Mouse (Mus musculus): ENCODE results near the gene Tldc2.

Tldc2 gene

GRCm38 (mm10) chr2:157060557-157061305 is 26.1 kb upstream of the Tldc2 start:
- DNase-seq (ENCODE audit: low read depth, low spot score), result no peak

- DNase-seq (ENCODE audit: low read depth, low spot score), result no peak
Observed at GRCm38 (mm10) chr2:157063241-157063700, 23.6 kb upstream of the Tldc2 start.

GRCm38 (mm10) chr2:157064136-157064535 is 22.7 kb upstream of the Tldc2 start:
- no peak for DNase-seq (ENCODE audit: low read depth, low spot score)

GRCm38 (mm10) chr2:157064978-157065878 is 21.6 kb upstream of the Tldc2 start:
- DNase-seq (ENCODE audit: low read depth, low spot score), result no peak

GRCm38 (mm10) chr2:157065879-157066226 is 21.0 kb upstream of the Tldc2 start:
- DNase-seq (ENCODE audit: low read depth, low spot score), result no peak

GRCm38 (mm10) chr2:157066731-157067430 is 20.0 kb upstream of the Tldc2 start:
- DNase-seq (ENCODE audit: low read depth, low spot score), result no peak

- DNase-seq (ENCODE audit: low read depth, low spot score), result no peak
Observed at GRCm38 (mm10) chr2:157068701-157069354, 18.0 kb upstream of the Tldc2 start.

GRCm38 (mm10) chr2:157069355-157069735 is 17.5 kb upstream of the Tldc2 start:
- DNase-seq (ENCODE audit: low read depth, low spot score), result no peak

GRCm38 (mm10) chr2:157069755-157070315 is 17.0 kb upstream of the Tldc2 start:
- DNase-seq (ENCODE audit: low read depth, low spot score), result no peak

GRCm38 (mm10) chr2:157070365-157070764 is 16.5 kb upstream of the Tldc2 start:
- no peak for DNase-seq (ENCODE audit: low read depth, low spot score)

- no peak for DNase-seq (ENCODE audit: low read depth, low spot score)
Observed at GRCm38 (mm10) chr2:157071556-157071955, 15.3 kb upstream of the Tldc2 start.

- DNase-seq (ENCODE audit: low read depth, low spot score), result no peak
Observed at GRCm38 (mm10) chr2:157072316-157072990, 14.4 kb upstream of the Tldc2 start.

- no peak for DNase-seq (ENCODE audit: low read depth, low spot score)
Observed at GRCm38 (mm10) chr2:157073378-157074052, 13.3 kb upstream of the Tldc2 start.

GRCm38 (mm10) chr2:157074186-157074724 is 12.6 kb upstream of the Tldc2 start:
- no peak for DNase-seq (ENCODE audit: low read depth, low spot score)

GRCm38 (mm10) chr2:157074772-157075171 is 12.1 kb upstream of the Tldc2 start:
- DNase-seq (ENCODE audit: low read depth, low spot score), result no peak

GRCm38 (mm10) chr2:157075226-157075625 is 11.6 kb upstream of the Tldc2 start:
- DNase-seq (ENCODE audit: low read depth, low spot score), result no peak

- DNase-seq (ENCODE audit: low read depth, low spot score), result no peak
Observed at GRCm38 (mm10) chr2:157075685-157076084, 11.2 kb upstream of the Tldc2 start.

- no peak for DNase-seq (ENCODE audit: low read depth, low spot score)
Observed at GRCm38 (mm10) chr2:157076585-157076984, 10.3 kb upstream of the Tldc2 start.

- no peak for DNase-seq (ENCODE audit: low read depth, low spot score)
Observed at GRCm38 (mm10) chr2:157077160-157077559, 9.7 kb upstream of the Tldc2 start.

GRCm38 (mm10) chr2:157077641-157078058 is 9.2 kb upstream of the Tldc2 start:
- no peak for DNase-seq (ENCODE audit: low read depth, low spot score)

Measured in ES-CJ7 (cell line).